In the genomic region with DNA sequence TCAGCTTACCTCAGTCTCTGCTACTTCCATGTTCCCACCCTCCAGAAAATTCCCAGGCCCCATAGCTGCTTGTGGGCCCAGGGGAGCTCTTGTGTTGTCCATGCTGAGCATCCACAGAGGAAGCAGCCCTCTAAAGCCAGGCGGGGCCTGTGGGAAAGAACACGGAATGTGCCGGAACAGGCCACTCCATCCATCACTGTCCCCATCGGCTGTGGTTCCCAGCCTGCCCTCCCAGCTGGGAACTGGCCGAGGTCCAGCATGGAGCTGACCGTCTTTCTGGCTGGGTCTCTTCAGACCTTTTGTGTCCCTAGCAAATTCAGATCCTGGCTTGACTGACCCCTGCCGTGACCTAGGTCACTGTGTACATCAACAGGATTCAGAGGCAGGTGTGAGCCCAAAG, we compare ENCODE assay signal across 10 mouse cellular contexts. TPM values are rescaled to one million over a fixed set of nuclear protein-coding genes. Genes with fewer than 3 reads are reported as not detected.
DNase-seq lines count a peak whose midpoint lies in the region.
"Had no signal": no experiment of that assay in that cellular context is flagged by ENCODE, and none has a peak within 500 bp of the region (broad histone marks: within the 10 kb centered on the region; RNA-seq: fewer than 3 reads in every experiment).

No protein-coding gene starts in this region.

- DNase-seq in gastrocnemius, postnatal 10 days, result peak; percentile 56
- no peak for DNase-seq in gastrocnemius, adult 18-20 months (ENCODE audit: low spot score)
- DNase-seq in adrenal gland, postnatal 36 days, result peak; percentile 77 to 87
- DNase-seq in kidney, adult 9 months, result peak; percentile 82
- peak; percentile 90 for DNase-seq in lung, postnatal 36 days
- DNase-seq in thymus, postnatal 4 days, result no peak
- no peak for DNase-seq in spleen, adult 12 weeks (ENCODE audit: low spot score)
- no peak for DNase-seq in embryo, embryonic 10.5 days (ENCODE audit: low spot score)
- DNase-seq: midbrain, embryonic 14.5 days had no signal

RNA-seq across cellular contexts. Expression of a gene that starts 32.2 kb away (rescaled TPM):
- total RNA-seq in gastrocnemius, postnatal 10 days (2021), result not detected
- total RNA-seq in gastrocnemius, adult 18-20 months (2021), result not detected
- total RNA-seq in adrenal gland, postnatal 36 days (2021), result not detected
- total RNA-seq: CH12.LX had no signal

RNA-seq across cellular contexts. Expression of a gene that starts 43.3 kb away (rescaled TPM):
- total RNA-seq in gastrocnemius, postnatal 10 days (2021), result 10 to 100 TPM; 52.7 to 52.8 TPM
- 10 to 100 TPM; 39.9 to 46.1 TPM for total RNA-seq in gastrocnemius, adult 18-20 months (2021)
- 10 to 100 TPM; 49.9 to 64.4 TPM for total RNA-seq in adrenal gland, postnatal 36 days (2021)

RNA-seq across cellular contexts. Expression of a gene that starts 43.5 kb away (rescaled TPM):
- 1 to 10 TPM; 4.5 to 7.4 TPM for total RNA-seq in gastrocnemius, postnatal 10 days (2021)
- total RNA-seq in gastrocnemius, adult 18-20 months (2021), result 1 to 10 TPM; 1.0 to 1.1 TPM
- total RNA-seq in adrenal gland, postnatal 36 days (2021), result 1 to 10 TPM; 6.0 to 6.8 TPM

RNA-seq across cellular contexts. Expression of a gene that starts 44.1 kb away (rescaled TPM):
- 10 to 100 TPM; 19.0 to 20.1 TPM for total RNA-seq in gastrocnemius, postnatal 10 days (2021)
- total RNA-seq in gastrocnemius, adult 18-20 months (2021), result 10 to 100 TPM; 16.1 to 25.9 TPM
- total RNA-seq in adrenal gland, postnatal 36 days (2021), result 10 to 100 TPM in 1 of 2 experiments, 1 to 10 TPM in 1; 8.7 to 13.7 TPM

Comparison
In these comparisons a context has a peak if more than half of its experiments do, and no peak if none do; other contexts are left out.
1. DNase-seq: peak in gastrocnemius, postnatal 10 days (single experiment), adrenal gland, postnatal 36 days (2 of 2), kidney, adult 9 months (single experiment) and lung, postnatal 36 days (single experiment); none in gastrocnemius, adult 18-20 months (single experiment), thymus, postnatal 4 days (single experiment), spleen, adult 12 weeks (single experiment) and embryo, embryonic 10.5 days (single experiment).